In genomic region chr7:80323336-80323735, GRCm38 (mm10) we compare ENCODE assay signal across 7 mouse cellular contexts. TPM values are rescaled to one million over a fixed set of nuclear protein-coding genes. Genes with fewer than 3 reads are reported as not detected.
DNase-seq lines count a peak whose midpoint lies in the region; ATAC-seq lines count a peak whose summit lies in the region.

No protein-coding gene starts in this region.

- peak overlapping the region; percentile 77 for H3K4me3 ChIP-seq in lung, embryonic 15.5 days
- H3K4me3 ChIP-seq in forebrain, embryonic 11.5 days (ENCODE audit: low read depth, low read length) = peak overlapping the region; percentile 53
- H3K4me3 ChIP-seq in limb, embryonic 11.5 days (ENCODE audit: low read depth, low read length) = peak overlapping the region; percentile 61
- H3K4me3 ChIP-seq in stomach, embryonic 14.5 days (ENCODE audit: low read depth, low read length) = peak overlapping the region; percentile 54

- peaks cover 16% of the 10 kb centered on the region for H3K4me1 ChIP-seq in lung, embryonic 15.5 days
- 0 out of 2 replicates have a peak, but pooled peaks cover 5% of the 10 kb centered on the region for H3K4me1 ChIP-seq in forebrain, embryonic 11.5 days (replicated peaks; ENCODE audit: control insufficient read depth, insufficient read depth, low read length)
- H3K4me1 ChIP-seq in limb, embryonic 11.5 days (ENCODE audit: control insufficient read depth, insufficient read depth, low read length) = peaks cover 6% of the 10 kb centered on the region
- peaks cover 11% of the 10 kb centered on the region; the same call in 1 of the 2 replicates for H3K4me1 ChIP-seq in stomach, embryonic 14.5 days (ENCODE audit: control insufficient read depth, insufficient read depth, low read length)

- no peak for ATAC-seq in lung, embryonic 15.5 days (ENCODE audit: borderline replicate concordance, extremely low read depth, low FRiP score, low TSS enrichment)
- no peak for ATAC-seq in forebrain, embryonic 11.5 days (replicated peaks; ENCODE audit: low FRiP score)
- no peak for ATAC-seq in limb, embryonic 11.5 days (ENCODE audit: insufficient number of reproducible peaks, low FRiP score, low TSS enrichment, low read depth)
- ATAC-seq in stomach, embryonic 14.5 days (ENCODE audit: insufficient number of reproducible peaks, insufficient read depth, low FRiP score, low read depth) = no peak

- peak overlapping the region; percentile 76 for H3K4me2 ChIP-seq in lung, embryonic 15.5 days
- H3K4me2 ChIP-seq in forebrain, embryonic 11.5 days (ENCODE audit: low read depth, low read length, severe bottlenecking) = peak overlapping the region; percentile 76
- H3K4me2 ChIP-seq in limb, embryonic 11.5 days (ENCODE audit: low read depth, severe bottlenecking) = peak overlapping the region; percentile 79
- peak overlapping the region; percentile 85 for H3K4me2 ChIP-seq in stomach, embryonic 14.5 days (replicated peaks; ENCODE audit: low read depth, low read length)

- peak overlapping the region; percentile 93 for H3K27ac ChIP-seq in lung, embryonic 15.5 days
- H3K27ac ChIP-seq in forebrain, embryonic 11.5 days (ENCODE audit: low read depth, low read length) = no peak overlapping the region
- H3K27ac ChIP-seq in limb, embryonic 11.5 days (replicated peaks; ENCODE audit: low read depth, low read length) = peak overlapping the region; percentile 42; the same call in 1 of the 2 replicates
- peak overlapping the region; percentile 86 for H3K27ac ChIP-seq in stomach, embryonic 14.5 days (ENCODE audit: low read length)

- H3K9me3 ChIP-seq in lung, embryonic 15.5 days = no peaks in the 10 kb centered on the region
- no peaks in the 10 kb centered on the region for H3K9me3 ChIP-seq in forebrain, embryonic 11.5 days (ENCODE audit: control insufficient read depth, low read length)
- H3K9me3 ChIP-seq in limb, embryonic 11.5 days (ENCODE audit: control insufficient read depth, low read length) = no peaks in the 10 kb centered on the region
- H3K9me3 ChIP-seq in stomach, embryonic 14.5 days (ENCODE audit: control insufficient read depth, low read depth, low read length) = no peaks in the 10 kb centered on the region

- intact Hi-C loops in left cerebral cortex, postnatal 36 days (cut with DNase I) = no loop called here

- H3K9ac ChIP-seq in lung, embryonic 15.5 days = peak overlapping the region; percentile 57
- H3K9ac ChIP-seq in forebrain, embryonic 11.5 days (ENCODE audit: low read length) = peak overlapping the region; percentile 74
- H3K9ac ChIP-seq in limb, embryonic 11.5 days (ENCODE audit: low read length) = peak overlapping the region; percentile 65
- H3K9ac ChIP-seq in stomach, embryonic 14.5 days (replicated peaks; ENCODE audit: low read depth, low read length) = peak overlapping the region; percentile 57

- WGBS in lung, embryonic 15.5 days = 15% methylated on average over 8 of the region's 8 CpGs
- 20% methylated on average over 8 of the region's 8 CpGs for WGBS in forebrain, embryonic 11.5 days
- 21% methylated on average over 8 of the region's 8 CpGs for WGBS in limb, embryonic 11.5 days
- 10% methylated on average over 8 of the region's 8 CpGs for WGBS in stomach, embryonic 14.5 days

- H3K27me3 ChIP-seq in lung, embryonic 15.5 days = no peaks in the 10 kb centered on the region
- H3K27me3 ChIP-seq in forebrain, embryonic 11.5 days (ENCODE audit: control insufficient read depth, insufficient read depth, low read length) = no peaks in the 10 kb centered on the region
- no peaks in the 10 kb centered on the region for H3K27me3 ChIP-seq in limb, embryonic 11.5 days (ENCODE audit: control insufficient read depth, insufficient read depth, low read length)
- H3K27me3 ChIP-seq in stomach, embryonic 14.5 days (ENCODE audit: control insufficient read depth, insufficient read depth, low read length) = no peaks in the 10 kb centered on the region

- H3K36me3 ChIP-seq in lung, embryonic 15.5 days = peaks cover 43% of the 10 kb centered on the region
- H3K36me3 ChIP-seq in forebrain, embryonic 11.5 days (ENCODE audit: control insufficient read depth, insufficient read depth, low read length) = peaks cover 9% of the 10 kb centered on the region; the same call in 1 of the 2 replicates
- peaks cover 16% of the 10 kb centered on the region; the same call in 1 of the 2 replicates for H3K36me3 ChIP-seq in limb, embryonic 11.5 days (ENCODE audit: control insufficient read depth, insufficient read depth, low read length)
- peaks cover 31% of the 10 kb centered on the region for H3K36me3 ChIP-seq in stomach, embryonic 14.5 days (ENCODE audit: control insufficient read depth, insufficient read depth, low read length)

- DNase-seq in lung, postnatal 10 days = no peak
- no peak for DNase-seq in forebrain, embryonic 11.5 days (ENCODE audit: low spot score)
- no peak for DNase-seq in limb, embryonic 11.5 days (ENCODE audit: low spot score)
- DNase-seq in kidney, postnatal 10 days = no peak
- DNase-seq in left cerebral cortex, postnatal 36 days (ENCODE audit: low spot score in 2 of 2) = no peak

RNA-seq across cellular contexts. Expression of gene Rccd1, which starts 0.9 kb away (rescaled TPM):
- 6.6 and 10.2 TPM in 2 replicates for polyA plus RNA-seq in lung, embryonic 15.5 days (2015; fragmentation: Nextera tagmentation; extraction: Ambion mirVana)
- 16.9 and 20.2 TPM in 2 replicates for polyA plus RNA-seq in forebrain, embryonic 11.5 days (2014; fragmentation: Nextera tagmentation; extraction: Ambion mirVana)
- polyA plus RNA-seq in limb, embryonic 11.5 days (2014; fragmentation: Nextera tagmentation; extraction: Ambion mirVana) = 10.5 and 11.0 TPM in 2 replicates
- polyA plus RNA-seq in stomach, embryonic 14.5 days (2014; fragmentation: Nextera tagmentation; extraction: Ambion mirVana) = 15.1 and 19.2 TPM in 2 replicates
- total RNA-seq in left cerebral cortex, postnatal 36 days (2021) = 10 to 100 TPM; 13.1 to 17.1 TPM

RNA-seq across cellular contexts. Expression of gene Unc45a, which starts 17.5 kb away (rescaled TPM):
- polyA plus RNA-seq in lung, embryonic 15.5 days (2015; fragmentation: Nextera tagmentation; extraction: Ambion mirVana) = 36.8 and 42.2 TPM in 2 replicates
- 31.1 and 36.1 TPM in 2 replicates for polyA plus RNA-seq in forebrain, embryonic 11.5 days (2014; fragmentation: Nextera tagmentation; extraction: Ambion mirVana)
- polyA plus RNA-seq in limb, embryonic 11.5 days (2014; fragmentation: Nextera tagmentation; extraction: Ambion mirVana) = 34.7 and 38.0 TPM in 2 replicates
- polyA plus RNA-seq in stomach, embryonic 14.5 days (2014; fragmentation: Nextera tagmentation; extraction: Ambion mirVana) = 28.6 and 29.4 TPM in 2 replicates
- 10 to 100 TPM; 36.4 to 39.6 TPM for total RNA-seq in left cerebral cortex, postnatal 36 days (2021)

RNA-seq across cellular contexts. Expression of gene Hddc3, which starts 19.6 kb away (rescaled TPM):
- 19.6 and 21.2 TPM in 2 replicates for polyA plus RNA-seq in lung, embryonic 15.5 days (2015; fragmentation: Nextera tagmentation; extraction: Ambion mirVana)
- 23.8 and 31.0 TPM in 2 replicates for polyA plus RNA-seq in forebrain, embryonic 11.5 days (2014; fragmentation: Nextera tagmentation; extraction: Ambion mirVana)
- polyA plus RNA-seq in limb, embryonic 11.5 days (2014; fragmentation: Nextera tagmentation; extraction: Ambion mirVana) = 25.7 and 27.5 TPM in 2 replicates
- polyA plus RNA-seq in stomach, embryonic 14.5 days (2014; fragmentation: Nextera tagmentation; extraction: Ambion mirVana) = 24.3 and 26.5 TPM in 2 replicates
- total RNA-seq in left cerebral cortex, postnatal 36 days (2021) = 10 to 100 TPM; 52.9 to 65.7 TPM

RNA-seq across cellular contexts. Expression of gene Prc1, which starts 29.1 kb away (rescaled TPM):
- polyA plus RNA-seq in lung, embryonic 15.5 days (2015; fragmentation: Nextera tagmentation; extraction: Ambion mirVana) = 170 and 177 TPM in 2 replicates
- polyA plus RNA-seq in forebrain, embryonic 11.5 days (2014; fragmentation: Nextera tagmentation; extraction: Ambion mirVana) = 263 and 281 TPM in 2 replicates
- polyA plus RNA-seq in limb, embryonic 11.5 days (2014; fragmentation: Nextera tagmentation; extraction: Ambion mirVana) = 150 and 152 TPM in 2 replicates
- polyA plus RNA-seq in stomach, embryonic 14.5 days (2014; fragmentation: Nextera tagmentation; extraction: Ambion mirVana) = 159 and 167 TPM in 2 replicates
- 1 to 10 TPM in 1 of 2 experiments, under 1 TPM in 1; 0.95 to 1.8 TPM for total RNA-seq in left cerebral cortex, postnatal 36 days (2021)

RNA-seq across cellular contexts. Expression of gene Man2a2, which starts 47.8 kb away (rescaled TPM):
- polyA plus RNA-seq in lung, embryonic 15.5 days (2015; fragmentation: Nextera tagmentation; extraction: Ambion mirVana) = 18.4 and 22.3 TPM in 2 replicates
- polyA plus RNA-seq in forebrain, embryonic 11.5 days (2014; fragmentation: Nextera tagmentation; extraction: Ambion mirVana) = 16.1 and 18.8 TPM in 2 replicates
- 12.5 and 15.1 TPM in 2 replicates for polyA plus RNA-seq in limb, embryonic 11.5 days (2014; fragmentation: Nextera tagmentation; extraction: Ambion mirVana)
- 18.3 and 19.8 TPM in 2 replicates for polyA plus RNA-seq in stomach, embryonic 14.5 days (2014; fragmentation: Nextera tagmentation; extraction: Ambion mirVana)
- total RNA-seq in left cerebral cortex, postnatal 36 days (2021) = 100 to 1,000 TPM; 128 to 158 TPM
